Comparison of ENCODE assay signal across 12 mouse cellular contexts in the genomic region with DNA sequence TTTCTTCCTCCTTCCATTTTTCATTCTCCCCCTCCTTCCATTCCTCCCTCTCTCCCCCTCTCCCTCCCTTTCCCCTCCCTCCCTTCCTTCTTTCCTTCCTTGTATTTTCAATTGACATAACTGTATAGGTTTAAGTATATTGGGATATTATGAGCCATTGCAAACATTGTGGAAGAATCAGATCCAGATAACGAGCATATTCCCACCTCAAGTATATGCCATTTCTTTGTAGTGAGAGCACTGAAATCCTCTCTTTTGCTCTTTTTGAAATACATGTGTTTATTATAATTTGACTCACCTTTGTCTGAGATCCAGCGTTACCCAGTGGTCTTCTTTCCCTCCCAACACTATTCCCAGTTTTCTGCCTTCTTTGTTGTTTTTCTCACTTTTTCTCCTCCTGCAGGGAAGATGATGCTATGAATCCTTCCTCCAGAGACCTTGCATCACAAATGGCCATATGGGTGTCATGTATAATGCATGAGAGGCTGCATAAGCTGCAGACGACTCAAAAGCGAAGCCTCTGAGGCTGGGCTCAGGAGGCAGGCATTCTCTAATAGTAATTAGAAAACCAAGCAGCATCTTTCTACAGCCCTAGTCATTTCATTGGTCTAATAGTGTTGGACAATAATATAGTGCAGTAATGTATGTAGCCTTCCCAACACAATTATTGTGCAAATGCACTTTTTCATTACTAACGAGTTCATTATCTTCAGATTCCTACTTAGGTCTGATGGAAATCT.
DNase-seq lines count a peak whose midpoint lies in the region; ATAC-seq and TF ChIP-seq lines count a peak whose summit lies in the region.
"Had no signal": no experiment of that assay in that cellular context is flagged by ENCODE, and none has a peak within 500 bp of the region (broad histone marks: within the 10 kb centered on the region; RNA-seq: fewer than 3 reads in every experiment).

No protein-coding gene starts in this region.

- H3K9me3 ChIP-seq in hindbrain, embryonic 10.5 days = no peaks in the 10 kb centered on the region
- no peaks in the 10 kb centered on the region for H3K9me3 ChIP-seq in midbrain, embryonic 15.5 days
- H3K9me3 ChIP-seq in intestine, postnatal 0 days (ENCODE audit: control insufficient read depth) = no peaks in the 10 kb centered on the region
- H3K9me3 ChIP-seq: heart, embryonic 12.5 days had no signal

- TF ChIP-seq CTCF in intestine, postnatal 0 days (IDR thresholded peaks at IDR 0.05; ENCODE audit: low read depth) = no peak

- peak; percentile 95 for ATAC-seq in midbrain, embryonic 15.5 days (replicated peaks)
- no peak for ATAC-seq in intestine, postnatal 0 days

- H3K4me2 ChIP-seq in midbrain, embryonic 15.5 days = peak overlapping the region; percentile 28; the same call in 1 of the 2 replicates
- H3K4me2 ChIP-seq in intestine, postnatal 0 days (replicated peaks; ENCODE audit: low read depth) = no peak overlapping the region
- H3K4me2 ChIP-seq: heart, embryonic 12.5 days had no signal

- no peak overlapping the region for H3K9ac ChIP-seq in midbrain, embryonic 15.5 days
- H3K9ac ChIP-seq in intestine, postnatal 0 days (ENCODE audit: low read depth, low read length) = no peak overlapping the region
- H3K9ac ChIP-seq: heart, embryonic 12.5 days had no signal

- peak; percentile 3 for DNase-seq in layer of hippocampus, adult 11-12 months (ENCODE audit: low spot score)
- DNase-seq in layer of hippocampus, postnatal 36 days = no peak
- peak; percentile 59 for DNase-seq in embryo, embryonic 11 days
- peak; percentile 21 for DNase-seq in hindbrain, embryonic 10.5 days (ENCODE audit: low spot score)
- DNase-seq in spleen, adult 18-20 months = no peak
- no peak for DNase-seq in cerebellum, adult 9-10 months
- DNase-seq: adrenal gland, postnatal 25 days; cerebellum, postnatal 25 days; lung, postnatal 4 days had no signal

- H3K4me1 ChIP-seq in hindbrain, embryonic 10.5 days (replicated peaks) = peaks cover 8% of the 10 kb centered on the region; the same call in 1 of the 2 replicates
- H3K4me1 ChIP-seq in midbrain, embryonic 15.5 days = peaks cover 7% of the 10 kb centered on the region; the same call in 1 of the 2 replicates
- H3K4me1 ChIP-seq in intestine, postnatal 0 days (replicated peaks; ENCODE audit: control insufficient read depth, insufficient read depth, low read length) = no peaks in the 10 kb centered on the region
- H3K4me1 ChIP-seq: heart, embryonic 12.5 days had no signal

- H3K4me3 ChIP-seq in hindbrain, embryonic 10.5 days = no peak overlapping the region
- no peak overlapping the region for H3K4me3 ChIP-seq in midbrain, embryonic 15.5 days
- H3K4me3 ChIP-seq in intestine, postnatal 0 days (ENCODE audit: low read depth, low read length) = no peak overlapping the region
- H3K4me3 ChIP-seq: heart, embryonic 12.5 days had no signal

- H3K27ac ChIP-seq in hindbrain, embryonic 10.5 days = peak overlapping the region; percentile 78
- H3K27ac ChIP-seq in midbrain, embryonic 15.5 days = peak overlapping the region; percentile 75
- H3K27ac ChIP-seq in intestine, postnatal 0 days (ENCODE audit: low read depth, low read length) = no peak overlapping the region

- H3K36me3 ChIP-seq in hindbrain, embryonic 10.5 days = no peaks in the 10 kb centered on the region
- H3K36me3 ChIP-seq in midbrain, embryonic 15.5 days (replicated peaks) = no peaks in the 10 kb centered on the region
- no peaks in the 10 kb centered on the region for H3K36me3 ChIP-seq in intestine, postnatal 0 days (ENCODE audit: control insufficient read depth, insufficient read depth)
- H3K36me3 ChIP-seq: heart, embryonic 12.5 days had no signal

- no peaks in the 10 kb centered on the region for H3K27me3 ChIP-seq in hindbrain, embryonic 10.5 days (ENCODE audit: insufficient read depth, poor library complexity, severe bottlenecking)
- no peaks in the 10 kb centered on the region for H3K27me3 ChIP-seq in midbrain, embryonic 15.5 days (replicated peaks)
- no peaks in the 10 kb centered on the region for H3K27me3 ChIP-seq in intestine, postnatal 0 days (replicated peaks; ENCODE audit: control insufficient read depth, insufficient read depth, low read length)
- H3K27me3 ChIP-seq: heart, embryonic 12.5 days had no signal

- 44% methylated on average over 5 of the region's 5 CpGs for WGBS in hindbrain, embryonic 10.5 days
- WGBS in midbrain, embryonic 15.5 days = 9% methylated on average over 5 of the region's 5 CpGs
- 69% methylated on average over 5 of the region's 5 CpGs for WGBS in intestine, postnatal 0 days

Comparison
In these comparisons a context has a peak if more than half of its experiments do, and no peak if none do; other contexts are left out.
1. DNase-seq: peak in layer of hippocampus, adult 11-12 months (single experiment), embryo, embryonic 11 days (single experiment) and hindbrain, embryonic 10.5 days (single experiment); none in layer of hippocampus, postnatal 36 days (0 of 2), spleen, adult 18-20 months (0 of 2) and cerebellum, adult 9-10 months (single experiment).